ENCODE assay signal across 8 mouse cellular contexts in the genomic region with DNA sequence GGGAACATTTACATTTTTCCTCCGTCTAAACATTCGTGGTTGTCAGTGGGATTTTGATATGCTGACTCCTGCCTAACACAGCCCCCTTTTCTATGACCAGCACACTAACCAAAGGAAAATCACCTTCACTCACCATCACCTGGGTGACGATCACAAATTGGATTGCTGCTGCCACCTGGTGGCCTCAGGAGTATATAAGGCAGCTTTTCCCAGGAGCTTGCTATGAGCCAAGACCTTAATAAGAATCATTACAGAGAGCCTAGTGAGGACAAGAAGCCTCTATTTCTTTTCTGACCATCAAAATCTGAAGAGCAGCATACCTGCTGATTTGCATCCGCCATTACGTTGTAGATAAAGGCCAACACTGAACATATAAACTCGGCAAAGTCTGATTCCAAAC.
DNase-seq lines count a peak whose midpoint lies in the region; ATAC-seq and TF ChIP-seq lines count a peak whose summit lies in the region.

No protein-coding gene starts in this region.

- TF ChIP-seq RAD21 in CH12.LX (IDR thresholded peaks at IDR 0.05; ENCODE audit: low read depth, low read length): peak; percentile 82

- no peaks in the 10 kb centered on the region for H3K79me2 ChIP-seq in CH12.LX (replicated peaks; ENCODE audit: control insufficient read depth, extremely low read depth, insufficient read depth, poor library complexity, severe bottlenecking)

- peaks cover 0 to 9% of the 10 kb centered on the region in 2 experiments; a peak in 1 of 4 replicates for H3K4me1 ChIP-seq in CH12.LX (ENCODE audit: control insufficient read depth in 1 of 2, insufficient read depth in 2 of 2)
- peaks cover 20% of the 10 kb centered on the region for H3K4me1 ChIP-seq in forebrain, embryonic 15.5 days

- peak; percentile 57 to 81 for TF ChIP-seq CTCF in CH12.LX (conservative IDR thresholded peaks at IDR 0.05 in 1 of 2, IDR thresholded peaks at IDR 0.05 in 1 of 2; ENCODE audit: low read depth in 2 of 2, low read length in 2 of 2)

- in situ Hi-C loops in CH12.LX (cut with MboI; ENCODE audit: low pct_ligation_motif_present, low pct_unique_long_range_greater_than_20kb, low sequenced_read_pairs): loop anchor here (25.0 kb wide), 1 partner anchor 653 kb away; no protein-coding TSS in a partner anchor

- peak; percentile 73 for ATAC-seq in cerebellum, adult (ENCODE audit: insufficient number of reproducible peaks, low FRiP score, low TSS enrichment)
- 0 out of 2 replicates have a peak, but pooled peaks have one; percentile 14 for ATAC-seq in forebrain, embryonic 15.5 days (replicated peaks)
- peak; percentile 83 for ATAC-seq in megakaryocyte progenitor cell, adult 5-6 weeks (replicated peaks; ENCODE audit: poor library complexity)

- TF ChIP-seq EP300 in CH12.LX (IDR thresholded peaks at IDR 0.05; ENCODE audit: low read length): no peak

- TF ChIP-seq POLR2A in CH12.LX (IDR thresholded peaks at IDR 0.05; ENCODE audit: low read depth, low read length): no peak

- H3K4me3 ChIP-seq in CH12.LX (replicated peaks in 1 of 3; ENCODE audit: low read depth in 2 of 3, low read length in 2 of 3, poor library complexity in 1 of 3): no peak overlapping the region
- H3K4me3 ChIP-seq in forebrain, embryonic 15.5 days: no peak overlapping the region

- H3K4me2 ChIP-seq in CH12.LX (ENCODE audit: insufficient read depth, low read depth, poor library complexity, severe bottlenecking): no peak overlapping the region
- no peak overlapping the region for H3K4me2 ChIP-seq in forebrain, embryonic 15.5 days (replicated peaks)

- dilution Hi-C loops in CH12.LX (cut with MboI; ENCODE audit: extremely low pct_ligation_motif_present, extremely low pct_unique_long_range_greater_than_20kb, low sequenced_read_pairs): no loop called here

- peak; percentile 12 for DNase-seq in gastrocnemius, postnatal 10 days
- DNase-seq in gastrocnemius, adult 8-10 months (ENCODE audit: low spot score in 2 of 2): no peak
- DNase-seq in CH12.LX (ENCODE audit: extremely low read depth): peak; percentile 68
- DNase-seq in kidney, postnatal 36 days: peak; percentile 68 to 86
- DNase-seq in right cerebral cortex, postnatal 4 days: peak; percentile 65

- H3K36me3 ChIP-seq in CH12.LX (replicated peaks in 1 of 2; ENCODE audit: control insufficient read depth in 1 of 2, insufficient read depth in 1 of 2, low read length in 1 of 2): no peaks in the 10 kb centered on the region
- H3K36me3 ChIP-seq in forebrain, embryonic 15.5 days: no peaks in the 10 kb centered on the region

- no peaks in the 10 kb centered on the region for H3K27me3 ChIP-seq in CH12.LX (replicated peaks)
- no peaks in the 10 kb centered on the region for H3K27me3 ChIP-seq in forebrain, embryonic 15.5 days

- no peak overlapping the region for H3K27ac ChIP-seq in CH12.LX (ENCODE audit: insufficient read depth, low read depth)
- no peak overlapping the region for H3K27ac ChIP-seq in forebrain, embryonic 15.5 days (replicated peaks)

- H3K9me3 ChIP-seq in CH12.LX (replicated peaks; ENCODE audit: low read length): no peaks in the 10 kb centered on the region
- no peaks in the 10 kb centered on the region for H3K9me3 ChIP-seq in forebrain, embryonic 15.5 days

- no peak overlapping the region for H3K9ac ChIP-seq in CH12.LX (ENCODE audit: insufficient read depth, low read depth)
- no peak overlapping the region for H3K9ac ChIP-seq in forebrain, embryonic 15.5 days (replicated peaks)

- WGBS in forebrain, embryonic 15.5 days: 28% methylated on average over 6 of the region's 6 CpGs

TF ChIP-seq in CH12.LX, 34 proteins besides CTCF, POLR2A, EP300 and RAD21:
- TF ChIP-seq MXI1 (IDR thresholded peaks at IDR 0.05; ENCODE audit: low read depth, low read length): no peak
- TF ChIP-seq CHD1 (IDR thresholded peaks at IDR 0.05; ENCODE audit: low read depth, low read length): no peak
- TF ChIP-seq ELF1 (IDR thresholded peaks at IDR 0.05; ENCODE audit: low read depth, low read length): no peak
- no peak for TF ChIP-seq E2F4 (IDR thresholded peaks at IDR 0.05; ENCODE audit: insufficient replicate concordance, low read depth, low read length)
- TF ChIP-seq CHD2 (IDR thresholded peaks at IDR 0.05; ENCODE audit: low read length): no peak
- no peak for TF ChIP-seq NELFE (IDR thresholded peaks at IDR 0.05; ENCODE audit: low read depth, low read length)
- TF ChIP-seq BHLHE40 (IDR thresholded peaks at IDR 0.05; ENCODE audit: low read depth, low read length): no peak
- TF ChIP-seq KAT2A (IDR thresholded peaks at IDR 0.05; ENCODE audit: insufficient replicate concordance, low read length): no peak
- TF ChIP-seq USF1 (IDR thresholded peaks at IDR 0.05; ENCODE audit: low read depth, low read length): no peak
- TF ChIP-seq SIN3A (IDR thresholded peaks at IDR 0.05; ENCODE audit: low read length): no peak
- TF ChIP-seq ETS1 (conservative IDR thresholded peaks at IDR 0.05; ENCODE audit: low read depth, low read length): no peak
- TF ChIP-seq ZMIZ1 (IDR thresholded peaks at IDR 0.05; ENCODE audit: low read depth, low read length): no peak
- TF ChIP-seq UBTF (IDR thresholded peaks at IDR 0.05; ENCODE audit: low read depth, low read length): no peak
- TF ChIP-seq MYC (IDR thresholded peaks at IDR 0.05; ENCODE audit: low read depth, low read length): no peak
- TF ChIP-seq MEF2A (IDR thresholded peaks at IDR 0.05; ENCODE audit: borderline replicate concordance, low read depth, low read length): no peak
- TF ChIP-seq JUND (conservative IDR thresholded peaks at IDR 0.05; ENCODE audit: low read depth, low read length): no peak
- no peak for TF ChIP-seq NRF1 (IDR thresholded peaks at IDR 0.05; ENCODE audit: low read depth, low read length)
- TF ChIP-seq GABPA (IDR thresholded peaks at IDR 0.05; ENCODE audit: insufficient replicate concordance, low read depth, low read length): no peak
- TF ChIP-seq ZKSCAN1 (IDR thresholded peaks at IDR 0.05; ENCODE audit: borderline replicate concordance, low read depth, low read length): 0 out of 2 replicates have a peak, but pooled peaks have one; percentile 4
- no peak for TF ChIP-seq POLR2AphosphoS2 (IDR thresholded peaks at IDR 0.05; ENCODE audit: low read depth, low read length)
- no peak for TF ChIP-seq MAX (IDR thresholded peaks at IDR 0.05; ENCODE audit: low read length)
- TF ChIP-seq PAX5 (IDR thresholded peaks at IDR 0.05; ENCODE audit: low read length): no peak
- no peak for TF ChIP-seq TCF12 (IDR thresholded peaks at IDR 0.05; ENCODE audit: low read depth, low read length)
- no peak for TF ChIP-seq MAZ (IDR thresholded peaks at IDR 0.05; ENCODE audit: low read depth, low read length)
- no peak; the same call in 1 of the 2 replicates for TF ChIP-seq JUN (IDR thresholded peaks at IDR 0.05; ENCODE audit: insufficient read depth, low read depth, low read length)
- no peak for TF ChIP-seq ZNF384 (IDR thresholded peaks at IDR 0.05; ENCODE audit: low read depth, low read length)
- peak; percentile 67 for TF ChIP-seq ZC3H11A (IDR thresholded peaks at IDR 0.05; ENCODE audit: low read depth, low read length)
- peak; percentile 37; the same call in 1 of the 2 replicates for TF ChIP-seq IRF4 (IDR thresholded peaks at IDR 0.05; ENCODE audit: low read depth, low read length)
- no peak for TF ChIP-seq MAFK (IDR thresholded peaks at IDR 0.05; ENCODE audit: insufficient replicate concordance, low read length)
- TF ChIP-seq RCOR1 (conservative IDR thresholded peaks at IDR 0.05; ENCODE audit: low read depth, low read length): no peak
- TF ChIP-seq HCFC1 (IDR thresholded peaks at IDR 0.05; ENCODE audit: low read depth, low read length): no peak
- TF ChIP-seq SMC3 (IDR thresholded peaks at IDR 0.05; ENCODE audit: low read depth, low read length): peak; percentile 84

Comparison
In these comparisons a context has a peak if more than half of its experiments do, and no peak if none do; other contexts are left out.
1. DNase-seq: peak in gastrocnemius, postnatal 10 days (single experiment), CH12.LX (single experiment), kidney, postnatal 36 days (2 of 2) and right cerebral cortex, postnatal 4 days (single experiment); none in gastrocnemius, adult 8-10 months (0 of 2).
2. ATAC-seq: peak in every context shown above with its lines; median percentile 83 in megakaryocyte progenitor cell, adult 5-6 weeks; 73 in cerebellum, adult; 14 in forebrain, embryonic 15.5 days.